Mouse (Mus musculus) heart, embryonic 11.5 days (tissue): ENCODE data around the gene Ccl26. TPM values are rescaled to one million over a fixed set of nuclear protein-coding genes. Genes with fewer than 3 reads are reported as not detected.

ENCODE experiments used
- ATAC-seq: fragments of 200-750 bp; cut with Nextera tagmentation; replicated peaks from 2 replicates; pipeline ENCODE4 v1.8.0; 2017; ENCODE audit warnings: moderate library complexity; ENCODE audit not compliant: insufficient number of reproducible peaks, low FRiP score, low TSS enrichment
- H3K27ac ChIP-seq: fragments of 300-500 bp; sonication (generic); 2 replicates; pipeline ENCODE4 v1.5.1; 2014; ENCODE audit warnings: mild to moderate bottlenecking, low read depth, low read length
- H3K27me3 ChIP-seq: fragments of 300-500 bp; sonication (generic); 2 replicates; pipeline ENCODE4 v1.6.1; 2014; ENCODE audit warnings: mild to moderate bottlenecking, low read length, mixed read lengths; ENCODE audit not compliant: control insufficient read depth, insufficient read depth
- H3K36me3 ChIP-seq: fragments of 300-500 bp; sonication (generic); 2 replicates; pipeline ENCODE4 v1.6.1; 2014; ENCODE audit warnings: mild to moderate bottlenecking, low read length, moderate library complexity, mixed read lengths; ENCODE audit not compliant: control insufficient read depth, insufficient read depth
- H3K4me1 ChIP-seq: fragments of 300-500 bp; sonication (generic); 2 replicates; pipeline ENCODE4 v1.6.1; 2014; ENCODE audit warnings: low read length; ENCODE audit not compliant: control insufficient read depth, insufficient read depth
- H3K4me2 ChIP-seq: fragments of 300-500 bp; sonication (generic); 2 replicates; pipeline ENCODE4 v1.6.1; 2014; ENCODE audit warnings: mild to moderate bottlenecking, moderate library complexity
- H3K4me3 ChIP-seq: fragments of 300-500 bp; sonication (generic); 2 replicates; pipeline ENCODE4 v1.5.1; 2014; ENCODE audit warnings: low read depth, low read length
- H3K9ac ChIP-seq: fragments of 300-500 bp; sonication (generic); 2 replicates; pipeline ENCODE4 v1.6.1; 2014; ENCODE audit warnings: mild to moderate bottlenecking, low read depth, low read length, moderate library complexity
- H3K9me3 ChIP-seq: fragments of 300-500 bp; sonication (generic); replicated peaks from 2 replicates; pipeline ENCODE4 v1.6.1; 2016; ENCODE audit warnings: low read length; ENCODE audit not compliant: control insufficient read depth
- WGBS: fragments of 180-500 bp; shearing (Covaris S2); extraction: QIAGEN DNeasy Blood & Tissue Kit; methylation state at CpG from one replicate; pipeline ENCODE4 v1.1.7; 2014; ENCODE audit not compliant: insufficient replicate concordance; 5-methylcytosine and 5-hydroxymethylcytosine counted together
- polyA plus RNA-seq: library from polyadenylated mRNA; unstranded; fragments of >200 nt; fragmentation: Nextera tagmentation; extraction: Ambion mirVana; gene quantifications from 2 replicates; pipeline ENCODE4 v1.2.1, GENCODE M21; 2014

Ccl26 gene
- polyA plus RNA-seq, 1 experiment from 2014 or later, result not detected

- Histone ChIP-seq H3K9ac (no peak overlapping the region), H3K4me2 (no peak overlapping the region), H3K4me1 (peaks cover 2% of the 10 kb centered on the region; the same call in 1 of the 2 replicates), H3K27me3 (no peaks in the 10 kb centered on the region), H3K4me3 (no peak overlapping the region), H3K27ac (no peak overlapping the region), H3K9me3 (no peaks in the 10 kb centered on the region), H3K36me3 (no peaks in the 10 kb centered on the region)
- ATAC-seq, result no peak
- 82% methylated on average over 11 of the region's 11 CpGs for WGBS
Observed at GRCm38 (mm10) chr5:135531306-135531845, 32.0 kb downstream of the Ccl26 start.

GRCm38 (mm10) chr5:135529964-135530363, 33.4 kb downstream of the Ccl26 start:
- H3K9me3 ChIP-seq, result no peaks in the 10 kb centered on the region
- H3K4me3 ChIP-seq, result no peak overlapping the region
- H3K27ac ChIP-seq, result no peak overlapping the region
- 56% methylated on average over 2 of the region's 2 CpGs for WGBS
- no peaks in the 10 kb centered on the region for H3K27me3 ChIP-seq
- H3K4me1 ChIP-seq, result peaks cover 12% of the 10 kb centered on the region
- H3K9ac ChIP-seq, result no peak overlapping the region
- no peaks in the 10 kb centered on the region for H3K36me3 ChIP-seq
- H3K4me2 ChIP-seq, result no peak overlapping the region
- ATAC-seq, result no peak

GRCm38 (mm10) chr5:135529310-135529709, 34.1 kb downstream of the Ccl26 start:
- no peak for ATAC-seq
- H3K36me3 ChIP-seq, result no peaks in the 10 kb centered on the region
- H3K4me1 ChIP-seq, result peaks cover 19% of the 10 kb centered on the region
- 70% methylated on average over 3 of the region's 3 CpGs for WGBS
- no peak overlapping the region for H3K9ac ChIP-seq
- H3K4me2 ChIP-seq, result no peak overlapping the region
- no peak overlapping the region for H3K27ac ChIP-seq
- H3K27me3 ChIP-seq, result no peaks in the 10 kb centered on the region
- no peaks in the 10 kb centered on the region for H3K9me3 ChIP-seq
- H3K4me3 ChIP-seq, result no peak overlapping the region

GRCm38 (mm10) chr5:135527986-135528385, 35.4 kb downstream of the Ccl26 start:
- Histone ChIP-seq H3K4me2 (no peak overlapping the region), H3K27me3 (no peaks in the 10 kb centered on the region), H3K9ac (no peak overlapping the region), H3K9me3 (no peaks in the 10 kb centered on the region), H3K27ac (no peak overlapping the region), H3K4me3 (no peak overlapping the region), H3K36me3 (no peaks in the 10 kb centered on the region), H3K4me1 (peaks cover 20% of the 10 kb centered on the region)
- WGBS, result 59% methylated on average over 7 of the region's 7 CpGs
- no peak for ATAC-seq

- Histone ChIP-seq H3K9ac (0 out of 2 replicates have a peak overlapping the region, but pooled peaks have one; percentile 39), H3K4me1 (peaks cover 26% of the 10 kb centered on the region), H3K27ac (peak overlapping the region; percentile 86), H3K36me3 (no peaks in the 10 kb centered on the region), H3K4me3 (no peak overlapping the region), H3K27me3 (no peaks in the 10 kb centered on the region), H3K9me3 (no peaks in the 10 kb centered on the region), H3K4me2 (peak overlapping the region; percentile 42; the same call in 1 of the 2 replicates)
- no peak for ATAC-seq
- 32% methylated on average over 11 of the region's 11 CpGs for WGBS
Observed at GRCm38 (mm10) chr5:135524660-135525560, 38.5 kb downstream of the Ccl26 start.

- no peak overlapping the region for H3K4me2 ChIP-seq
- peak overlapping the region; percentile 86 for H3K27ac ChIP-seq
Observed at GRCm38 (mm10) chr5:135524087-135524486, 39.3 kb downstream of the Ccl26 start.

GRCm38 (mm10) chr5:135522111-135522722, 41.2 kb downstream of the Ccl26 start:
- Histone ChIP-seq H3K27ac (peak overlapping the region; percentile 77), H3K36me3 (no peaks in the 10 kb centered on the region), H3K4me2 (peak overlapping the region; percentile 16; the same call in 1 of the 2 replicates), H3K9me3 (no peaks in the 10 kb centered on the region), H3K27me3 (no peaks in the 10 kb centered on the region), H3K9ac (no peak overlapping the region), H3K4me1 (peaks cover 24% of the 10 kb centered on the region), H3K4me3 (no peak overlapping the region)
- ATAC-seq, result peak; percentile 43; the same call in 1 of the 2 replicates
- WGBS, result 32% methylated on average over 9 of the region's 9 CpGs

More at GRCm38 (mm10) chr5:135524087-135524486, 39.3 kb downstream of the Ccl26 start:
- WGBS, result 48% methylated on average over 2 of the region's 2 CpGs
- Histone ChIP-seq H3K9ac (no peak overlapping the region), H3K36me3 (no peaks in the 10 kb centered on the region), H3K4me1 (peaks cover 26% of the 10 kb centered on the region), H3K4me3 (no peak overlapping the region), H3K27me3 (no peaks in the 10 kb centered on the region), H3K9me3 (no peaks in the 10 kb centered on the region)
- ATAC-seq, result no peak

GRCm38 (mm10) chr5:135517348-135517883, 46.0 kb downstream of the Ccl26 start:
- H3K9me3 ChIP-seq, result no peaks in the 10 kb centered on the region; the same call in 1 of the 2 replicates
- no peaks in the 10 kb centered on the region for H3K36me3 ChIP-seq
- H3K4me1 ChIP-seq, result peaks cover 3% of the 10 kb centered on the region
- WGBS, result 87% methylated on average over 5 of the region's 5 CpGs
- no peak overlapping the region for H3K9ac ChIP-seq
- H3K4me3 ChIP-seq, result no peak overlapping the region
- no peak overlapping the region for H3K27ac ChIP-seq
- H3K4me2 ChIP-seq, result no peak overlapping the region
- no peaks in the 10 kb centered on the region for H3K27me3 ChIP-seq
- ATAC-seq, result no peak
